Mouse (Mus musculus) NIH3T3 (cell line): ENCODE results near the gene Jmjd6.
"Not testable (repeated sequence)": the region's sequence is repeated elsewhere in the genome, so short reads cannot be mapped to it uniquely, and the experiment has no call there.

Experiments used
- DNase-seq: peaks from one replicate; pipeline ENCODE4 v3.0.0-alpha.2; 2012; ENCODE audit warnings: low read depth

Jmjd6 gene

DNA sequence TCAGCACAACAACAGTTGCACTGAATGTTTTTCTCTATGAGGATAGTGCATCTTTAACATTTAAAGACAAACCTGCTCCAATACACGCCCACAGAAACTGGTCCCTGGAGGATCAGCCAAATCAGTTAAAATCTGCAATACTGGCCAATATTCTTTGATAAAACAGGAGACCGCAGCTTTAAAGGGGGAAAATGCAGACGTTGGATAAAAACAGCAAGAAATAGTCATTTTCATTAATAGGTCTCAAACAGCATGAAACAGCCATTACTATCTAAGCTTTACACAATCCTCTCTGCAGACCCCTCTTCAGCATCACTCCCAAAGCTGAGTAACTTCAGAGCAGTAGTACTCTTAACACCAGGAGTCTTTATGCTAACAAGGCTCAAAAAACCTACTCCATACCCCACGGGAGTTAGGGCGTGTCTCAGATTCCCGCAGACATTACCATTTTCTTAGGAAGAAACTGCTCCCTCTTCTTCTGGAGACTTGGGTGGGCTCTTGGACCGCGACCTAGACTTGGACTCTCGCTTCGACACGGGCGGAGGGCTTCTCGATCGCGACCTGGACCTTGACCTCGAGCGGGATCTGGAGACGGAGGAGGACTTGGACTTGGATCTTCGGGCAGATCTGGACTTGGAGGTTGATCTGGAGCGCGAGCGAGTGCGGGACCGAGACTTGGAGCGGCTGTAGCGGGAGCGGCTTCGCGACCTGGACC lies 8.5 kb upstream of the Jmjd6 start:
- DNase-seq = peak; percentile 38

DNA sequence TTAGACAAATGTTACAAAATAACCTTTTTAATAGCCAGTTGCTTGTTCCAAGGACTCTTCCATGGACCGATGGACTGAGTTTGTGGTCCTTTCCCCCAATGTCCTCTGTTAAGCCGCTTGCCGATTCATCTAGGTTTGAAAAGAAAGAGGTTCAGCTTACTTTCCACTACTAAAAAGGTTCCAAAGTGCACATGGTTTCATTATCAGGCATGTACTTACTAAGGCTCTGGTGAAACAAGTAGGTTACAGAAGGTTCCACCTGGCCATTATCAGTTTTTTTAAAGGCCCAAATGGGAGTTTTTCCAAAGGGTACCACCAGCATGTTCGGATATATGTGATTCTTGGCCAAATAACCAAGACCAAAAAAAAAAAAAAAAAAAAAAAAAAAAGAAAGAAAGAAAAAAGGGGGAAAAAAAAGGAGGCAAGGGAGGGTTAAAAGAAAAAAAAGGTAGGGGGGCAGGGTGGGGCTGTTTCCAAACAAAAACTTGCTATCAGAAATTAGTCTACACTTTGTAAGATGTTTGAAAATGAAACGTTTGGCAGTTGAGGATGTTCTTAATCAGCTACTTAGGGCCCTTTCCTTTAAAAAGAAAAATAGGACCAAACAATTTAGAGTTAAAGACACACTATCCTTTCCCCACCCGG lies 7.7 kb upstream of the Jmjd6 start:
- DNase-seq = no peak

DNA sequence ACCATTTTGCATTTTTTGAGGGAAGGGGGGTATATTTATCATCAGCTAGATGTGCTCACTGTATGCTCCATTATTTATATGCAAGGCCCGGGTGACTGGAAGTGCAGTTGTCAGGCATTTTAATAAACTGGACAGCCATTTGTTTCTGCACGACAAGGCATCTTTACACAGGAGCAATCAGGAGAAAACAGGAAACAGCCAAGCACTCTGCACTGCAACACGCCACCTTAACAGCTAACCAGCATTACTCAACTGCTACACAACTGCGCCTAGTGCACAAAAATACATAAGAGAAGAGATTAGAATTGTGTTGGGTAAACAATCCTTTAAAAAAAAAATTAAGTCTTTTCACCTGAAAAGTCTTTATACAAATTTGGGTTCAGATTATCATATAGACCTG lies 6.8 kb upstream of the Jmjd6 start:
- no peak for DNase-seq

DNA sequence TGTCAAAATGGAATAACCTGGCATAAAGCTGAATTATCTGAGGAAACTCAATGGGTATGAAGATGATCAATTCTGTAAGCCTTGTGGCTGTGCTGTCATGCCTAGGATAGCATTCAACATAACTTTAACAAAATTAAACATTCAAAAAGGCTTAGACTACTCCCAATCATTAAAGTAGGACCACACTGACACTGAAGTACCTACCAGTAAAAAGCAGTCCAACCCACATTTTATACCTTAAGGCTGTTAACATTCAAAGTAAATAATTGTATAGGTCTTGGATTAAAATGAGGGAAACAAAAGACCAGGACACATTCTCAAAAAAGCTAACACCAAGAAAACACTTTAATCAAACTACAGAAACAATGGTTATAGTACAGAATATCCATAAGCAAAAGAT lies 6.3 kb upstream of the Jmjd6 start:
- DNase-seq = no peak

DNA sequence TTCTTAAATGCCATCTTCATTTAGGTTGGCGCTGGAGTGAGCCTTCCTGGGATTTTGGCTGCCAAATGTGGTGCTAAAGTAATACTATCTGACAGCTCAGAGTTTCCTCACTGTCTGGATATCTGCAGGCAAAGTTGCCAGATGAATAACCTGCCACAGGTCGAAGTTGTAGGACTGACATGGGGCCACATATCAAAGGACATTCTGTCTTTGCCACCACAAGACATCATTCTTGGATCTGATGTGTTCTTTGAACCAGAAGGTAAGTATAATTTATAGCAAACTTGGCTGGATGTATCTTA lies 5.6 kb upstream of the Jmjd6 start:
- not testable (repeated sequence) for DNase-seq

DNA sequence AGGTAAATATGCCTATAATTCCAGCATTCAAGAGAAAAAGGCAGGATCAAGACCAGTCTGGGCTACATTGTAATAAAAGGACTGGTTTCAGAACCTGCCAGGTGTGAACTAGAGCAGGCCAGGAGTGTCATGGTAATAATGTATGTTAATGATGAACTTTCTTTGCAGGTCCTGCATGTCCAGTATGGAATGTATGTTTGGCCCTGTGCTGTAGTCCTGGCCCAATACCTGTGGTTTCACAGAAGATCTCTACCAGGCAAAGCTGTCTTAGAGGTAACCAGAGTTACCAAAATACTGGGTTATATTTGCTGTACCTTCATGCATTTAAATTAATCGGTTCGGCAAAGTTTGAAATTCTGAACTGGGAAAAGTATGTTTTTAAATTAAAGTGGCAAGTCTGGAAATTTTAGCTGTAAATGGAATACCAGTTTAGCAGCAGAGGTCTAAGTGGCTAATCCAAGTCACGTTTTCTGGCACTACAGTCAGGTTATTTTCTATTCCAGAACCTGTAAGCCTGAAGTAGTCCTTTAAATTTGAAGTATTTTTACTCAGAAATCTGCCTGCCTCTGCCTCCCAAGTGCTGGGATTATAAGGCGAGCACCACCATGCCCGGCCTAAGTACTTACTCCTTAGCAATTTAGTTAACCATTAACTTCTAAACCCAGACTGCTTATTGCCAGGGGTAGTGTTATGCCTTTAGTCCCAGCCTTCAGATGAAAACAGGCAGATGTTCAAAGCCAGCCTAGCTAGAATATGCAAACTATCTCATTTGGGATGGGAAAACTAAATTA lies 5.0 kb upstream of the Jmjd6 start:
- DNase-seq = no peak

DNA sequence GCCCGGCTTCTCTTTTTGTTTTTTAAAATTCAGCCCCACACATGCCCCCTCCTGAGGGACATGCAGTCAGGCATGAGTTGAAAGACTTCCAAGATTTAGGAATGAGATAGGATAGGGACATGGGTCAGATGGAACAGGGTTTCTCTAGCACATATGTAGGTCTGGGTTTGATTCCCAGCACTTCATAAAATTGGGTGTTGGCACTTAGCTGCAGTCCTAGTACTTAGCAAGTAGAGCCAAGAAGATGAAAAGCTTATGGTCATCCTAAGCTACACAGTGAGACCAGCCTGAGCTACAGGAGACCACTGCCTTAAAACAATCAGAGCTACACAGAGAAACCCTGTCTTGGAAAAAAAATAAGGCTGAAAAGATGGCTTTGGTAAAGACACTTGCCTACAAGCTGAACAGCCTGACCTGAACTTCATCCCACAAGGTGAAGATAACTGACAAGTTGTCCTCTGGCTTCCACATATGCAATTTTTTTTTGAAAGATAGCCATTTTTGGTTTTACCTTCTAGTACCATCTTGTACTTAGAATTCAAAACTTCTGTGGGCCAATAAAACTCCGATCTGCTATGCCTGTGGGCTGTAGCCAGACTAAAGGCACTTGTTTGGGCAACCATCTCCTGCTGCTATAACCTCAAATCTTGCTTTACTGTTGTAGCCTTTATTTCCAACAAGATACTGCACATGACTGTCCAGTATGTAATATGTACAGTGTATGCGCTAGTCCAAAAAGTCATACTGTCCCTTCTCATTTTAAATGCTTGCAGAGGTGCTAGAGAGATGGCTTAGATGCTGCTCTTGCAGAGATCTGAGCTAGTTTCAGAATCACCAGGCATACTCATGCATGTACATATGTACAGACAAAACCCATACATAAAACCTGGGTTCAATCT lies 4.2 kb upstream of the Jmjd6 start:
- no peak for DNase-seq

DNA sequence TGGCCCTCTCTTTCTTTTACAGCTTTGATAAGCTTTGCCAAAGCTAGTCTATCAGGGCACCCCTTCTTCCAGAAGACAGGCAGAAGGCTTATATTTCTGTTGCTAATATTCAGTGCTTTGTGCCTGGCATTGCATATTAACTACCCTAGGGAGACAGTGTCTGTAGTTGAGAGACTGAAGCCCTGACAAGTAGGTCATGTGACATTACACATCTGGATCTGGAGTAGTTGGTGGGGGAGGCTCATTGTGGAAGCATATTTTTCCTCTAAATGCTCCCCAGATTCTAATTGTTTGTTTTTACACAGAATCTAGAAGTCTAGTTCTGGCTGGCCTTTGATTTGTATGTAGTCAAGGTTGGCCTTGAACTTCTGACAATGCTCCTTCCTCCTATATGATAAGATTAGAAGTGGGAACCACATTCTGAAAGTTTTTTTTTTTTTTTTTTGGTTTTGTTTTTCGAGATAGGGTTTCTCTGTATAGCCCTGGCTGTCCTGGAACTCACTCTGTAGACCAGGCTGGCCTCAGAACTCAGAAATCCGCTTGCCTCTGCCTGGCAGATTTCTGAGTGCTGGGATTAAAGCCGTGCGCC lies 3.4 kb upstream of the Jmjd6 start:
- no peak for DNase-seq

DNA sequence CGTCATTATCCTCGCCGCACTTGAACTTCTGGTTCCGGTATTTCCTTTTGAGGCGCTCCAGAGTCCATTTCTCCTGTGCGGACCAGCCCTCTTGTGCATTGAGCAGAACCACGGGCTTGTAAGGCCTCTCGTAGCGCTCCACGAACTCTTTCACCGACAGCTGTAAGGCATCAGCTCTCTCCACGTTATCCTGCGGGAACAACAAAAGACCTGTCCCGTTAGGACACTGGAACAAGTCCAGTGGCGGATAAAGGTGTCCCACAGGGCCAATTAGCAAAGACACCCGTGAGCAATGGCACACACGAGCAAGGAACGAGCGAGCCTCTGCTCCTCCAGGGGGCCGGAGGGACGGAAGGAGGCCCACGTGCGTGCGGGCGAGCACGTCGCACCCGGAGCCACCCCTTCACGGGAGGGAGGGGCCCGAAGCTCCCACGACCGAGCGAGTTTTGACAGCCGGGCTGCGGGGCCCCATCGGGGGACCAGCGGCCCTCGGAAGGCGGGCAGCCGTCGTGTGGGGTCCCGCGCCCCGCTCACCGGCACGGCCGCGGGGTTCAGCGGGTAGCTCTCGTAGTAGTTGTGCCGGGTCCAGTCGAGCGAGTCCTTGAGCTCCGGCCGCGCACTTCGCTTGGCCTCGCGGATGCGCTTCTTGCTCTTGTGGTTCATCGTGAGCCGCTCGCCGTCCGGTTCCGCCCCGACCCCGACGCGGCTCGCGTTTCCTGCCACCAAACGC lies 553 bp downstream of the Jmjd6 start:
- DNase-seq = peak; percentile 69

DNA sequence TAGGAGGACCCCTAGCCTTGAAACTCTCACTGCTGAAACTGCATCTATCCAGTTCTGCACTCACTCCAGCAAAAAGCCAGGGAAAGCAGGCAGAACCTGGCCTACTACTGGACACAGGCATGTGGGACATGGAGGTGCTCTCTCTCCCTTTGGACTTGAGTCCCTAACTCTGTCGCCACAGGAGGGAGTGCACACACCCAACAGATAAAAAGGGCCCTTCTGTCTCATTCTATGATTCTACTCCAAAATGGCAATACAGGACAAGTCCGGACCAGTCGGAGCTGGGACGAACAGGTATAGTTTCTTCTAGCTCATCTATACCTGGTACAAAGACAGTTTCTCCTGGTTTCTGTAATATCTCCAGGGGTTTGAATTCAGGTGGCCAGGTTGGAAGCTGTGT lies 2.5 kb downstream of the Jmjd6 start:
- no peak for DNase-seq

DNA sequence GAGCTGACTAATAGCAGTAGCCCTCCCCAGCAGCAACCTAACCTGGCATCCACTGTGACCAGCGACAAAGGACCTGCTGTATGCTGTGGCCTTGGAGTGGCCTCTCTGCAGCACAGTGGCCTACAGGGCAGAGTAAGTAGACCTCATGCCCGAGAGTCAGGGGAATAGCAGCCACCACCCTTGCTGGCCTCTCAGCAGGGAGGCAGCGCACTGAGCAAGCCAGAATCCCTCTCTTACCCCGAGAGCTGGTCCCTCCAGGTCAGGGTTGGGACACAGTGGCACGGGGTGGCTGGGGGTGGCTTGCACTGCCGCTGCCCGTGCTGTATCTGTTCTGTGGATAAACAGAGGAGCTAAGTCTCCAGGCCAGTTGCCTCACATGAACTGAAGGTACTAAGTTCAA lies 3.6 kb downstream of the Jmjd6 start:
- DNase-seq = no peak

DNA sequence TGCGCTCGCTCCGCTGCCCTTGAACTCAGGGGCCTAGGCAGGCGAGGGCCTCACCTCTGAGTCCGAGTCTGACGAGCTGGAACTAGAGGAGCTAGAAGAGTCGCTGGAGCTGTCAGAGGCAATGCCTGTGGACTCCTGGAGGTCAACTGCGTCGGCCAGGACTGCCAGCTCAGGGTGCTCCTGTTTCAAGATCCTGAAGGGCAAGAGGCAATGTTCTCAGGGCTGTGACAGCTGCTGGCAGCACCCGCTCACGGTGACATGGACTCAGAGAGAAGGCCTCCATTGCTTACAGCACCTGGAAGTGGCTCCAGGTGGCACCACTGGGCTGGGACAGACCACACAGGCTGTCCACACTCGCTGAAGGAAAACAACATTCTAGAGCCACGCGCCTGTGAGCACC lies 4.3 kb downstream of the Jmjd6 start:
- DNase-seq = no peak

DNA sequence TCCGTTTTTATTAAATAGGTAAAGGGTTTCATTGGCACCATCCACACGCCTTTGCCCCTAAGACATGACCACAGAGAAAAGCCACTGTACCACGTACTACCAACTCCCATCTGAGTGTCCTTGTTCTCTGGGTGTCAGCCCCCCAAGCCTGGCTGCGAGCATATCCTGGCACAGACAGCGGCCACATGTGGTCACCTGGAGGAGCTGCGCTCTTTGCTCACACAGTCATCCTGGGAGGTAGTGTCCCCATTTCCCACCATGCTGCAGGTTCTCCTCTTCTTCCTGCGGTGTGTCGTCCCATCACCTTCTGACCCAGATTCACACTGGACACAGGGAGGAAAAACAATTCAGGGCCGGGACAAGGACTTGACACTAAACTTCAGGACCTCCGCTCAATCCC lies 5.8 kb downstream of the Jmjd6 start:
- DNase-seq = no peak

DNA sequence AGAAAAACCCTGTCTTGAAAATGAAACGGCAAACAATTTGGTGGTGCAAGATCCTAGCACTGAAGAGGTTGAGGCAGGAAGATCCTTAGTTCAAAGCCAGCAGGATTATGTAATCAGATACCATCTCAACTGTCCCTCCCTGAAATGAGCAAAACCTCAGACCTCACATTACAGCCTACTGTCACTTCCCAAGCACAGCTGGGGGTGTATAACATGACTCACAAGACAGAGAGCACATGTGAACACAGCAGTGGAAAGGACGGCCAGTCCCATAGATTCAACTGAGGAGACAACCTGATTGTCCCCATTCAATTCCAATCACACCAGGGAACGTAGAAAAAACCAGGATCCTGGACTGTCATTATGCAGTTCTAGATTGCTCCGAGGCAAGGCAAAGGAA lies 7.0 kb downstream of the Jmjd6 start:
- DNase-seq = no peak

DNA sequence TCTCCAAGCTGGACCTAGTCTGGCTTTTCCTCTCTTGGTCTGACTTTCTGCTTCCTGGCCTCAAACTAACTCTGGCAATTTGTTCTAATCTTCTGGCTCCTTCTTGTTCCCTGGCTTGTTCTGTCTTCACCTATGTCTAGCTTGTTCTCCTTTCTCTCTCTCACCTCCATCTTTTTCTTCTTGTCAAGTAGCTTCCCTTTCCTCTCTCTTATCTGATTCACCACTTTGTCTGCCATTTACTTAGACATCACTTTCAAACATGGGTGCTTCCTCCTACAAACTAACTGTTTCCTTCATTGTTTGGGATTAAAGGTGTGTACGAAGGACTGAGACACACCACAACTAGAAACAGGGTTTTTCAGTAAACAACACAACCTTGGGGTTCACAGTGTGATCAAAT lies 8.3 kb downstream of the Jmjd6 start:
- DNase-seq = no peak

DNA sequence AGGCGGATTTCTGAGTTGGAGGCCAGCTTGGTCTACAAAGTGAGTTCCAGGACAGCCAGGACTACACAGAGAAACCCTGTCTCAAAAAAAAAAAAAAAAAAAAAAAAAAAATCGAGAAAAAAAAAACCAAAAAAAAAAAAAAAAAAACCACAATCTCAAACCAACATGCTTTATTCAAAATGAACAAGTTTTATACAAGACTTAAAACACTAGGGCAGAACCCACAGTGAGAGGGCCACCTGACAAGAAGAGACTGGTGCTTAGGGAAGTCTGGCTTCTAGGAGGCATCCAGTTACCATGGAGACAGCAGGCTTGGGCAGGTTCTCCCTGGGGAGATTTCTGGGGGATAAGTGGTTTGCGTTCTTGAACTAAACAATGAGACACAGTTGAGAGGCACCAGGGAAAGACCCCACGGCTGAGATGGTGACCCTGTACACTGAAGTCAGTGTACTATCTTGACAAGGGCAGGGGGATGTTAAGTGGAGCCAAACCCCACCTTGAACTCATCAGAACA lies 11.0 kb downstream of the Jmjd6 start:
- DNase-seq = no peak

DNA sequence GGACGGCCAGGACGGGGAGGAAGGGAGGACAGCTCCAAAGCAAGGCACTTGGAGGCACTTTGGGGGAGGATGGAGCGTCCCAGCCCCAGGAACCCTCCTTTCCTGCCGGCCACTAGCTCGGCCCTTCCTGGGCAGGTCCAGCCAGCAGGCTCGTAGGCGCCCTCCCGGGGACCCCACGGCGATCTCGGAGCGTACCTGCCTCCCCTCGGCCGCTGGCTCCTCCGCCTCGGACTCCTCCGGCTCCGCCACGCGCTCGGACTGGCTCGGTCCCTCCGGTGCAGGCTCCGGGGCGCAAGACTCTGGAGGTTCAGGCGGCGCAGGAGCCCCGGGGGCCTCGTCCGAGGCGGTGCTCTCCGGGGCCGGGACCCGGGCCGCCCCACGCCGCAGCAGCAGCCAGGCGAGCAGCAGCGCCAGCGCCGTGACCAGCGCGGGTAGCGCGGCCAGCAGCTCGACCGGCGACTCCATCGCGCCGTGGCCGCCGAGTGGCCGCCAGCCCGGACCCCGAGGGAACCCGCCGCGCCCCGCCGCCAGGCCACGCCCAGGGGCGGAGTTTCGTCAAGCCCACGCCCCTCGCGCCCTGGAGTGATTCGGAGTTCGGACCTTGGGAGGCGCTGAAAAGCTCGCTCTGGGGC lies 15.6 kb downstream of the Jmjd6 start, which contains the start of gene Mxra7:
Gene Mxra7, minus strand, starts transcription at position 513 of the 632 bp plus-strand sequence.
- DNase-seq = peak; percentile 93

DNA sequence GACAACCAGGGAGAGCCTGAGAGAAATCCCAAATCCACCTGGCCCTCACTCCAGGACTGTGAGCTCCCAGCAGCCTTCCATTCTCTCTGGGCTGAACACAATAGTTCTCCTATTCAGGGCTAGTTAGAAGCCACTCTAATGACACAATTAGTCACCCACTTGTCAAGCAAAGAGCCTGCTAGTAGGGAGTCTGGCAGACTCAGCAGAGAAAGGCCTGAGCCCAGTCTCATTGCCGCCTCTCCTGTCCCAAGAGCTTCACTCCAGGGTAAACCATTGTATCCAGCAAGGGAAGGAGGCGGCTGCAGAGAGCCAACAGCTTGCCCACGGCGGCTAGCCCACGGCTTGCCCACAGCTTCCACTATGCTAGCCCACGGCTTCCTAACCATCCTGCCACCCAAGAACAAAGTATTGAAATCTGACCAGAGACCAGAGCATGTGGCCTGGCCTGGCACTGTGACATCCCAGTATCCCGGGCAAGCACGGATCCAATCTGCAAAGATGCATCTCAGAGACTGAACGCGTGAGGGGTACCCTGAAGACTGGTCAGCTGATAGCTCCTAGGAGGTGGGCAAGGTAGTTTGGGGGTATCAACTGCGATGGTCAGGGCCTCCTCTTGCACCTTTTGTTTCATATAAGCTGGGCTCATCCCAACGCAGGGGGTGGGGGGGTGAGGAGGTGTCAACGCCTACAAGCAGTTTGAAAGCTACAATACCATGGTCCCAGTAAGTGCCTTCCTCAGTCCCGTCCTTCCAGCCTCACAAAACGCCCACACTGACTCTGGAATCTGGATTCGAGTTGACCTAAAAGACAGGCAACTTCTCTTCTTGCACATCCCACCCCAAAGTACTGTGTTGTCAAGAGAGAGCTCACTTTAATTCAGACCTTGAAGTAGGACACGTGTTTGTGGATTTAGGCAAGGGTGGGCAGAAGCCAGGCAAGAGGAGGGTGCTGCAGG lies 16.4 kb downstream of the Jmjd6 start:
- no peak for DNase-seq

DNA sequence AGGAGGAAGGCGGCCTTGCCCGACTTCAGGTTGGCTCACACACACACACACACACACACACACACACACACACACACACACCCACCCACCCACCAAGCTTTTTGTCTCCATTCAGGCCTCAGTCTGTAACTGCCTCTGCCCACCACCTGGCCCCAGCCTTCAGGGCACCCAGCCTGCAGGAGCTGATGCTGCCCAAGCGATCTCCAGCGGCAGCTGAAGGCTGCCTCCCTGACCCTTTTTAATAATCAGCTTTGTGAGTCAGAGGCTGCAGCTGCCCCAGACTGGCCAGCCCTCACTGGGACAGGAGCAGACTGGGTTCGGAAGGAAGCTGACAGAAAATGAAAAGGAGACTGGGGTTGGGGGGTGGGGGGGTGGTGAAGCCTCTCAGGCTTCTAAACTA lies 18.0 kb downstream of the Jmjd6 start:
- DNase-seq = peak; percentile 57
